Mouse (Mus musculus) T-helper 1 cell (primary cell): ENCODE measurements around the gene Pde4b.

Experiments
- in situ Hi-C: fragments of 300-600 bp; cut with MboI, MseI; formaldehyde crosslinking; loops from one replicate; pipeline ENCODE4 v1.15.1; 2025; ENCODE audit warnings: high pct_unique_total_duplicates

Pde4b gene

GRCm38 (mm10) chr4:102177258-102177657 lies 89.9 kb downstream of the Pde4b start:
- in situ Hi-C loops, result no loop called here

GRCm38 (mm10) chr4:102186888-102187287 lies 99.5 kb downstream of the Pde4b start:
- in situ Hi-C loops, result no loop called here

- in situ Hi-C loops, result no loop called here
These were observed 110.4 kb downstream of the Pde4b start for GRCm38 (mm10) chr4:102197707-102198106.

- in situ Hi-C loops, result no loop called here
These were observed 122.4 kb downstream of the Pde4b start for GRCm38 (mm10) chr4:102209773-102210172.

GRCm38 (mm10) chr4:102226700-102227099 lies 139.4 kb downstream of the Pde4b start:
- in situ Hi-C loops, result loop anchor here (5.0 kb wide), 2 partner anchors 251 to 426 kb away; no protein-coding TSS in a partner anchor

- in situ Hi-C loops, result loop anchor here (5.0 kb wide), 2 partner anchors 248 to 423 kb away; no protein-coding TSS in a partner anchor
These were observed 141.7 kb downstream of the Pde4b start for GRCm38 (mm10) chr4:102228953-102229586.

DNA sequence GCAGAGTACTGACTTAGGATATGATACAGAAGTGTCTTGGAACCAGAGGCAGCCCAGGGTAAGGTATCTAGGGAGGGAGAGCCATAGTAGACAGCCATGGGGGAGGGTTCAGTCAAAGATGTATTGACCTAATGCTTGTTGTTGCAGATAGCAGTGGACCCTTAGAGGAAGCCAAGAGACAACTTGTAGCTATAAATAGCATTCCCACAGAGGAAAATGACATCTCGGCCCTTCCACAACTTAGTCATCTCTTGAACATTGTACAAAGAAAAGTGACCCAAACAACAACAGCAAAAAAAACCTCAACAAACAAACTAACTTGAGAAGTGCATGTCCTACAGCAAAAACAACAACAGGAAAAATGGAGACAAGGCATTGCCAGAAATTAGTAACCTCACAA lies 143.6 kb downstream of the Pde4b start:
- in situ Hi-C loops, result no loop called here

DNA sequence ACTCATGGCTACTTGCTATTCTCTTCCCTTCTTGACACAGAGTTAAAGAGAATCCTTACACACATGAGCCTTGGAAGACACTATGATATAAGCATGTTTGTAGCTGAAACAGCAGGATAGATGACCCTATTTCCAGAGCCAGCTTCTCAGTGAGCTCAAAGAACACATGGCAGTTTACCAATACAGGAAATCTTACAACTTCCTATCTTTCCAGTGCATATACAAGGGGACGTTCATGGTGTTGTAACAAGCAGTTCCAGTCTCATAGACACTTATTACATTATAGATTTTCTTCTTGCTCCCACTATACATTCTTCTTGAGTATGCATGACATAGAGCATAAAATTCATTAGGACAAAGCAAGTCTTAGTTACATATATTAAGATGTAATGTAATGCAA lies 146.3 kb downstream of the Pde4b start:
- in situ Hi-C loops, result no loop called here

DNA sequence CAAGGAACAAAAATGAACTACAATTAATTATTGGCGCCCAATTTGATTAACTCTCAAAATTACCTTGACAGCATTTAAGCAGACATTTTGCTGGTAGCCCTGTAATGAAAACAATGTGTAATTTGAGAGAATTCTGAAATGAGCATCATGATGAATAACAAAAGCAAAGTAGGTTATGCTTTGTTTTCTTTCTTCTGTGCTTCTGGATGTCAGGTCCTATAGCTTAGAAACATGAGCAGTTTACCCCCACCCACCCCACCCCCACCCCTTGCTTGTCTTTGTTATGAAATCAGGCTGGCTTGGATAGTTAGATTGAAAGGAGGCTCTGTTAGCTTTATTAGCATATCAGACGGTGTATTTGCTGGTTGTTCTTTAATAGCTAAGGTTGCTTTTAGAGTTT lies 147.8 kb downstream of the Pde4b start:
- in situ Hi-C loops, result no loop called here

- in situ Hi-C loops, result no loop called here
These were observed 151.8 kb downstream of the Pde4b start for GRCm38 (mm10) chr4:102239102-102239501.

DNA sequence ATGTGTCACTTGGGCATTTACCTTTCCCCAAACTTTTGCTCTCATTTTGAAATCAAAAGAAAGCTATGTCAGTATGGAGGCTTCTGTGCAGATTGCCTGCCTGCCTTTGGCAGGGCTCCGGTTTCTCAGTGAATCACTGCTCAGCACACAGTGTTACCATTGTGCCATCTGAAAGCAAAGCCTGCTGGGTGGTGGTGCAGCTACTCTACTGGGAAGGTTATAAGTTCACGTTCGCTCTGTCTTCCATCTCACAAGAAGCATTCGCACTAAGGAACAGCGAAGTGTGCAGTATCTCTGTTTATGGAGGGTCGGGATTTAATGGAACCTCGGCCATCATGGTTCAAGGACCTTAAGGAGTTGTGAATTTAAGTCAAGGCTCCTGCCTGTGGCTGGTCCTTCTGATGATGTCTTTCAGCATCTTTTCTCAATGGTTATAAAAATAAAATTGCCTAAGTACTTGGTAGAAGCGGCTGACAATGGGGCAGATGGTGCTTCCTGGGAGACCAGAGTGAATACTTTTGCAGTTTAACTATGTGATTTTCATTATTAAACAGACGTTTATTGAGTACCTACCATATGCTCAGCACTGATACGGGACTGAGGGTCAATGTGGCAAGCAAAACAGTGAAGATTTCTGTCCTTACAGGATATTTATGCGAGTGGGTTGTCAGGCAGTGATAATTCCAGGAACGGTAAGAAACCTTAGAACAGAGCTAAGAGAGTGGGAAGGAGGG lies 152.5 kb downstream of the Pde4b start:
- in situ Hi-C loops, result no loop called here

DNA sequence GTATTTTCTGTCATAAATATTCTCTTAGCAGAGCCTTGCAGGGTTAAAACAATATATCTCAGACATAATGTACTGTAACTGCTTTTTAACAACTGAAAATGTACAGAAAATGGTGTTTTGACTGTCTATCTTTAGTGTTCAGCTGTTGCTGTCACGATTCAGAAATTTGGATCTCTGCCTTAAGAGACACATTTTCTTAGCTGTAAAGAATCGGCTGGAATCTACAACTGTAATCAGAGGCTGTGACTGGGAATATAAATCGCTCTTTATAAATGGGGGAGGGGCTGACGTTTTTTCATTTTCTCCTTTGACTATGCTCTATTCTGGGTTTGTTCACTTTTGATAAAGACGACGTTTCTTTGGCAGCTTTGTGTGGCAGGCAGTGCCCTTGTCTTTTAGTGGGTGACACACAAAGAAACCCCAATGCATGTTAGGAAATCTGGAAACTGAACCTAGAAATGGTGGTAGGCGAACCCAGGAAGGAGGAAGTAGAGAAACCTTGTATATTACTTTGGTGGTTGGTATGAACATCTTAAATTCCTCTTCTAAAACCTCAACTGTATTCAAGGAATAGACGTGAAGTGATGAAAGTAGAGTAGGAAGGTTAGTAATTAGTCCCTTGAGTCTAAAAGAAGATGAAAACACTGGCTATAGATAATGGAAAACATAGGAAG lies 153.5 kb downstream of the Pde4b start:
- in situ Hi-C loops, result no loop called here

- in situ Hi-C loops, result no loop called here
These were observed 166.7 kb downstream of the Pde4b start for GRCm38 (mm10) chr4:102253994-102254393.

- in situ Hi-C loops, result no loop called here
These were observed 167.3 kb downstream of the Pde4b start for GRCm38 (mm10) chr4:102254466-102255294.

GRCm38 (mm10) chr4:102255295-102255670 lies 167.9 kb downstream of the Pde4b start:
- in situ Hi-C loops, result no loop called here

GRCm38 (mm10) chr4:102256170-102256960 lies 169.0 kb downstream of the Pde4b start:
- in situ Hi-C loops, result no loop called here

- in situ Hi-C loops, result no loop called here
These were observed 172.9 kb downstream of the Pde4b start for GRCm38 (mm10) chr4:102260216-102260615.

GRCm38 (mm10) chr4:102272313-102272712 lies 185.0 kb downstream of the Pde4b start:
- in situ Hi-C loops, result no loop called here

GRCm38 (mm10) chr4:102272749-102273148 lies 185.4 kb downstream of the Pde4b start:
- in situ Hi-C loops, result no loop called here

DNA sequence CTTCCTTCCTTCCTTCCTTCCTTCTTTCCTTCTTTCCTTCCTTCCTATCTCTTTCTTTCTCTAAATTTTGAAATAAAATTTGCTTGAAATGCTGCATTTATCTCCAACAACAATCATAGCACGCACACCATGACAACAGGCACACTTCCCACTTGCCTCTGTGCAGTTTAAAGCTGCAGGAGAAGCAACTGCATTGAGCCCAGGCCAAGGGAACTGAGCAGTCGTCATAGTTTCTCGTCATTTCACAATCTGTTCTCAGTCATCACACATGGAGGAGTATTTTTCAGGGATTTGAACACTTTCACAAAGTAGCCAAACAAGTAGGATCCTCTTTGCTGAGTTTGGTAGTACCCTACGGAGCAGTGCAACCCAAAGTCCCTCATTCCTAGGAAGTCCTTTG lies 188.4 kb downstream of the Pde4b start:
- in situ Hi-C loops, result no loop called here

DNA sequence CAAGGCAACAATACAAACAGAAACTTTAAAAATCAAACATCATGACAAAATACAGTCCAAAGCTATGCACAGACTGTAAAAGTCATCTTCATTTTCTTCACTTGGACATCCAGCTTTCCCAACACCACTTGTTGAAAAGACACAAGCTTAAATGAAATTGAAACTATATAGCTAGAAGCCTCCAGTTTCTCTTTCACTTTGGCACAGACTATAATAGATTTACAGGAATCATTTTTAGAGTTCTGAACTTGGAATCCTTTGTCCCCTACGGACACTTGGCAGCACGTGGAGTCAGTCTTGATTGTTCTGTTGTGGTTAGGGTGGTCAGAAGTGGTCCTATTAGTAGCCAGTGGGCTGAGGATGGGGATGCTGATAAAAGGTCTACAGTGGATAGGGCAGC lies 191.6 kb downstream of the Pde4b start:
- in situ Hi-C loops, result no loop called here
